Mouse (Mus musculus) left cerebral cortex, postnatal 36 days (tissue): Measurements from ENCODE around the gene Ldlrap1. TPM values are rescaled to one million over a fixed set of nuclear protein-coding genes. Genes with fewer than 3 reads are reported as not detected.

Source experiments
- total RNA-seq, 2 experiments: library from RNA; stranded (reverse); gene quantifications; 2 replicates each; pipeline ENCODE4 v1.2.3; 2021

Ldlrap1 gene
- total RNA-seq, 2 experiments from 2014 or later: 3.1 to 3.5 TPM

Other genes with a start within 250 kb of the Ldlrap1 start
- 10 to 100 TPM; 61.9 to 70.2 TPM for gene Mtfr1l, start 232.6 kb downstream of the Ldlrap1 start, total RNA-seq
- 10 to 100 TPM; 19.6 to 21.2 TPM for gene Selenon, start 215.9 kb downstream of the Ldlrap1 start, total RNA-seq
- 10 to 100 TPM; 37.8 to 42.0 TPM for gene Man1c1, start 63.7 kb downstream of the Ldlrap1 start, total RNA-seq
- 10 to 100 TPM; 49.7 to 56.6 TPM for gene Maco1, start 85.3 kb upstream of the Ldlrap1 start, total RNA-seq
- not detected for gene Rhd, start 96.5 kb upstream of the Ldlrap1 start, total RNA-seq
- gene Tmem50a, start 147.0 kb upstream of the Ldlrap1 start, total RNA-seq: 100 to 1,000 TPM; 116 to 138 TPM
- gene Rsrp1, start 155.6 kb upstream of the Ldlrap1 start, total RNA-seq: 100 to 1,000 TPM; 258 to 266 TPM
- 10 to 100 TPM; 49.9 to 59.3 TPM for gene Syf2, start 162.9 kb upstream of the Ldlrap1 start, total RNA-seq